ENCODE assay signal across 8 mouse cellular contexts in genomic region chr11:20632619-20632965, GRCm38 (mm10).
A peak's percentile ranks its signal among the peaks of the same experiment; 100 is the strongest.
DNase-seq lines count a peak whose midpoint lies in the region; ATAC-seq and TF ChIP-seq lines count a peak whose summit lies in the region.

No protein-coding gene starts in this region.

- TF ChIP-seq CTCF in spleen, adult 2 months (IDR thresholded peaks at IDR 0.05; ENCODE audit: extremely low read depth, insufficient read depth, insufficient read length, insufficient replicate concordance): no peak

- H3K9me3 ChIP-seq in heart, embryonic 10.5 days: no peaks in the 10 kb centered on the region
- H3K9me3 ChIP-seq in kidney, embryonic 14.5 days (ENCODE audit: control insufficient read depth, low read length): no peaks in the 10 kb centered on the region

- TF ChIP-seq POLR2A in spleen, adult 2 months (IDR thresholded peaks at IDR 0.05; ENCODE audit: low read depth, low read length): no peak

- H3K9ac ChIP-seq in kidney, embryonic 14.5 days (ENCODE audit: low read depth, low read length): peak overlapping the region; percentile 76

- WGBS in heart, embryonic 10.5 days: under 1% methylated on average over 13 of the region's 13 CpGs
- WGBS in kidney, embryonic 14.5 days: under 1% methylated on average over 13 of the region's 13 CpGs
- 1% methylated on average over 13 of the region's 13 CpGs for WGBS in spleen, adult 2 months

- H3K4me2 ChIP-seq in kidney, embryonic 14.5 days (replicated peaks; ENCODE audit: low read depth, low read length): peak overlapping the region; percentile 64

- ATAC-seq in common myeloid progenitor, adult 5-6 weeks (replicated peaks; ENCODE audit: low read depth, poor library complexity, severe bottlenecking): peak; percentile 37
- ATAC-seq in kidney, embryonic 14.5 days (ENCODE audit: low FRiP score, low TSS enrichment): no peak

- peak overlapping the region; percentile 98 for H3K27ac ChIP-seq in heart, embryonic 10.5 days
- peak overlapping the region; percentile 97 for H3K27ac ChIP-seq in kidney, embryonic 14.5 days (ENCODE audit: low read depth, low read length)
- H3K27ac ChIP-seq in spleen, adult 2 months (ENCODE audit: insufficient read depth, low read length): peak overlapping the region; percentile 93

- peak; percentile 32 for DNase-seq in ovary, postnatal 14 days (ENCODE audit: low spot score)
- DNase-seq in ovary, postnatal 10 days (ENCODE audit: low spot score): no peak
- peak; percentile 82 for DNase-seq in heart, embryonic 10.5 days (ENCODE audit: low spot score)
- DNase-seq in lung, postnatal 10 days: peak; percentile 84
- peak; percentile 49 to 67 for DNase-seq in spleen, adult 2 months (ENCODE audit: low read depth in 1 of 2, low spot score in 2 of 2)
- no peak for DNase-seq in layer of hippocampus, postnatal 36 days

- no peaks in the 10 kb centered on the region for H3K27me3 ChIP-seq in heart, embryonic 10.5 days (ENCODE audit: insufficient read depth, poor library complexity, severe bottlenecking)
- H3K27me3 ChIP-seq in kidney, embryonic 14.5 days (ENCODE audit: control insufficient read depth, insufficient read depth, low read length): no peaks in the 10 kb centered on the region
- H3K27me3 ChIP-seq in spleen, adult 2 months (ENCODE audit: control insufficient read depth, insufficient read depth, low read length): no peaks in the 10 kb centered on the region

- H3K4me1 ChIP-seq in heart, embryonic 10.5 days: peaks cover 40% of the 10 kb centered on the region
- H3K4me1 ChIP-seq in kidney, embryonic 14.5 days (ENCODE audit: control insufficient read depth, insufficient read depth, low read length): peaks cover 12% of the 10 kb centered on the region
- no peaks in the 10 kb centered on the region; the same call in 1 of the 2 replicates for H3K4me1 ChIP-seq in spleen, adult 2 months (ENCODE audit: control insufficient read depth, insufficient read depth, insufficient read length)

- peak overlapping the region; percentile 74 for H3K4me3 ChIP-seq in heart, embryonic 10.5 days
- peak overlapping the region; percentile 63 for H3K4me3 ChIP-seq in kidney, embryonic 14.5 days (ENCODE audit: low read length)
- peak overlapping the region; percentile 83 for H3K4me3 ChIP-seq in spleen, adult 2 months (ENCODE audit: extremely low read depth, insufficient read depth, insufficient read length)

- H3K36me3 ChIP-seq in heart, embryonic 10.5 days: no peaks in the 10 kb centered on the region
- no peaks in the 10 kb centered on the region for H3K36me3 ChIP-seq in kidney, embryonic 14.5 days (ENCODE audit: control insufficient read depth, insufficient read depth, low read length)
- H3K36me3 ChIP-seq in spleen, adult 2 months (ENCODE audit: control insufficient read depth, insufficient read depth, low read length): no peaks in the 10 kb centered on the region

Comparison
In these comparisons a context has a peak if more than half of its experiments do, and no peak if none do; other contexts are left out.
1. DNase-seq: peak in ovary, postnatal 14 days (single experiment), heart, embryonic 10.5 days (single experiment), lung, postnatal 10 days (single experiment) and spleen, adult 2 months (2 of 2); none in ovary, postnatal 10 days (single experiment) and layer of hippocampus, postnatal 36 days (0 of 2).
2. Peak in every context shown above with its lines, with median percentiles within 50 percentile points of each other: H3K27ac ChIP-seq and H3K4me3 ChIP-seq.